Mouse (Mus musculus) testis, adult 2 months (tissue): ENCODE measurements around the gene Lhfpl5.

ENCODE experiments used
- CTCF ChIP-seq: fragments of 200-500 bp; IDR thresholded peaks from 2 replicates; pipeline ENCODE4 v1.5.1; 2012; ENCODE audit warnings: low read depth, mild to moderate bottlenecking, inconsistent platforms, low read length, moderate library complexity; ENCODE audit not compliant: control insufficient read depth, insufficient read depth, insufficient replicate concordance
- POLR2A ChIP-seq: fragments of 200-500 bp; IDR thresholded peaks from 2 replicates; pipeline ENCODE4 v1.6.1; 2012; ENCODE audit warnings: low read depth, mild to moderate bottlenecking, inconsistent platforms, low read length, moderate library complexity; ENCODE audit not compliant: control insufficient read depth

GRCm38 (mm10) chr17:28591476-28591875, 16.0 kb downstream of the Lhfpl5 start:
- TF ChIP-seq POLR2A = no peak
- TF ChIP-seq CTCF = no peak
